Comparison of ENCODE assay signal across 13 mouse cellular contexts in genomic region chrX:7639536-7640325, GRCm38 (mm10). TPM values are rescaled to one million over a fixed set of nuclear protein-coding genes. Genes with fewer than 3 reads are reported as not detected.
DNase-seq lines count a peak whose midpoint lies in the region; ATAC-seq lines count a peak whose summit lies in the region.
"Had no signal": no experiment of that assay in that cellular context is flagged by ENCODE, and none has a peak within 500 bp of the region (broad histone marks: within the 10 kb centered on the region; RNA-seq: fewer than 3 reads in every experiment).

No protein-coding gene starts in this region.

- DNase-seq in retina, postnatal 1 day = peak; percentile 25
- no peak for DNase-seq in retina, embryonic 14.5 days (ENCODE audit: low spot score)
- DNase-seq in forebrain, embryonic 11.5 days (ENCODE audit: low spot score) = no peak
- DNase-seq in midbrain, embryonic 10.5 days (ENCODE audit: low spot score) = no peak
- DNase-seq in urinary bladder, postnatal 4 days (ENCODE audit: low spot score in 2 of 2) = no peak
- no peak for DNase-seq in adrenal gland, postnatal 36 days
- DNase-seq in layer of hippocampus, adult 9-10 months (ENCODE audit: low spot score) = no peak
- DNase-seq: kidney, adult 8-10 months had no signal

- peak; percentile 10; the same call in 1 of the 2 replicates for ATAC-seq in forebrain, embryonic 11.5 days (replicated peaks; ENCODE audit: low FRiP score)

- no peaks in the 10 kb centered on the region for H3K27me3 ChIP-seq in forebrain, embryonic 11.5 days (ENCODE audit: control insufficient read depth, insufficient read depth, low read length)
- H3K27me3 ChIP-seq in midbrain, embryonic 10.5 days (ENCODE audit: low read depth, poor library complexity, severe bottlenecking) = peaks cover 9% of the 10 kb centered on the region

- H3K4me3 ChIP-seq in forebrain, embryonic 11.5 days (ENCODE audit: low read depth, low read length) = peak overlapping the region; percentile 46
- peak overlapping the region; percentile 58 for H3K4me3 ChIP-seq in midbrain, embryonic 10.5 days
- H3K4me3 ChIP-seq: myocyte had no signal

- no peak overlapping the region for H3K27ac ChIP-seq in forebrain, embryonic 11.5 days (ENCODE audit: low read depth, low read length)
- peak overlapping the region; percentile 72; the same call in 1 of the 2 replicates for H3K27ac ChIP-seq in midbrain, embryonic 10.5 days (replicated peaks)
- H3K27ac ChIP-seq: lung, embryonic 15.5 days had no signal

- H3K4me2 ChIP-seq in forebrain, embryonic 11.5 days (ENCODE audit: low read depth, low read length, severe bottlenecking) = peak overlapping the region; percentile 51

- H3K36me3 ChIP-seq in forebrain, embryonic 11.5 days (ENCODE audit: control insufficient read depth, insufficient read depth, low read length) = no peaks in the 10 kb centered on the region
- 0 out of 2 replicates have a peak, but pooled peaks cover 3% of the 10 kb centered on the region for H3K36me3 ChIP-seq in midbrain, embryonic 10.5 days
- H3K36me3 ChIP-seq: lung, embryonic 15.5 days had no signal

- WGBS in forebrain, embryonic 11.5 days = 25% methylated on average over 13 of the region's 13 CpGs
- WGBS in midbrain, embryonic 10.5 days = 25% methylated on average over 13 of the region's 13 CpGs

- H3K4me1 ChIP-seq in forebrain, embryonic 11.5 days (replicated peaks; ENCODE audit: control insufficient read depth, insufficient read depth, low read length) = no peaks in the 10 kb centered on the region
- peaks cover 16% of the 10 kb centered on the region for H3K4me1 ChIP-seq in midbrain, embryonic 10.5 days
- H3K4me1 ChIP-seq: lung, embryonic 15.5 days had no signal

- no peaks in the 10 kb centered on the region for H3K9me3 ChIP-seq in forebrain, embryonic 11.5 days (ENCODE audit: control insufficient read depth, low read length)
- no peaks in the 10 kb centered on the region for H3K9me3 ChIP-seq in midbrain, embryonic 10.5 days (replicated peaks)
- H3K9me3 ChIP-seq: lung, embryonic 15.5 days had no signal

- H3K9ac ChIP-seq in forebrain, embryonic 11.5 days (ENCODE audit: low read length) = peak overlapping the region; percentile 20; the same call in 1 of the 2 replicates
- H3K9ac ChIP-seq: lung, embryonic 15.5 days had no signal

RNA-seq across cellular contexts. Expression of gene Syp, which starts 1.5 kb away (rescaled TPM):
- polyA plus RNA-seq in forebrain, embryonic 11.5 days (2014; fragmentation: Nextera tagmentation; extraction: Ambion mirVana) = 12.3 and 12.6 TPM in 2 replicates
- polyA plus RNA-seq in midbrain, embryonic 10.5 days (2016; fragmentation: Nextera tagmentation; extraction: Ambion mirVana) = 12.0 and 21.7 TPM in 2 replicates
- total RNA-seq in adrenal gland, postnatal 36 days (2021) = 10 to 100 TPM; 32.8 to 48.6 TPM
- total RNA-seq: common myeloid progenitor, adult 5-6 weeks had no signal

RNA-seq across cellular contexts. Expression of gene Prickle3, which starts 17.3 kb away (rescaled TPM):
- polyA plus RNA-seq in forebrain, embryonic 11.5 days (2014; fragmentation: Nextera tagmentation; extraction: Ambion mirVana) = 2.6 and 2.9 TPM in 2 replicates
- 2.8 and 3.4 TPM in 2 replicates for polyA plus RNA-seq in midbrain, embryonic 10.5 days (2016; fragmentation: Nextera tagmentation; extraction: Ambion mirVana)
- 10 to 100 TPM in 1 of 2 experiments, 1 to 10 TPM in 1; 7.7 to 11.9 TPM for total RNA-seq in adrenal gland, postnatal 36 days (2021)

RNA-seq across cellular contexts. Expression of gene Plp2, which starts 31.5 kb away (rescaled TPM):
- 54.0 and 64.5 TPM in 2 replicates for polyA plus RNA-seq in forebrain, embryonic 11.5 days (2014; fragmentation: Nextera tagmentation; extraction: Ambion mirVana)
- polyA plus RNA-seq in midbrain, embryonic 10.5 days (2016; fragmentation: Nextera tagmentation; extraction: Ambion mirVana) = 41.4 and 42.9 TPM in 2 replicates
- total RNA-seq in adrenal gland, postnatal 36 days (2021) = 10 to 100 TPM; 73.8 to 80.2 TPM

RNA-seq across cellular contexts. Expression of gene Cacna1f, which starts 32.8 kb away (rescaled TPM):
- not detected in 2 replicates for polyA plus RNA-seq in forebrain, embryonic 11.5 days (2014; fragmentation: Nextera tagmentation; extraction: Ambion mirVana)
- not detected in 2 replicates for polyA plus RNA-seq in midbrain, embryonic 10.5 days (2016; fragmentation: Nextera tagmentation; extraction: Ambion mirVana)
- total RNA-seq in adrenal gland, postnatal 36 days (2021) = under 1 TPM in 1 of 2 experiments, not detected in 1; 0.13 TPM
- total RNA-seq: ES-E14 had no signal
- polyA plus RNA-seq: heart, embryonic 14.5 days; lung, embryonic 15.5 days; myocyte had no signal

RNA-seq across cellular contexts. Expression of gene Ccdc22, which starts 34.4 kb away (rescaled TPM):
- polyA plus RNA-seq in forebrain, embryonic 11.5 days (2014; fragmentation: Nextera tagmentation; extraction: Ambion mirVana) = 33.4 and 33.6 TPM in 2 replicates
- polyA plus RNA-seq in midbrain, embryonic 10.5 days (2016; fragmentation: Nextera tagmentation; extraction: Ambion mirVana) = 34.3 and 36.4 TPM in 2 replicates
- total RNA-seq in adrenal gland, postnatal 36 days (2021) = 10 to 100 TPM; 19.0 to 28.3 TPM
